Mouse (Mus musculus): ENCODE measurements around the gene Elmo1. TPM values are rescaled to one million over a fixed set of nuclear protein-coding genes. Genes with fewer than 3 reads are reported as not detected.

Elmo1 gene
- polyA plus RNA-seq, 1 experiment from 2014 or later, result 12.2 TPM

DNA sequence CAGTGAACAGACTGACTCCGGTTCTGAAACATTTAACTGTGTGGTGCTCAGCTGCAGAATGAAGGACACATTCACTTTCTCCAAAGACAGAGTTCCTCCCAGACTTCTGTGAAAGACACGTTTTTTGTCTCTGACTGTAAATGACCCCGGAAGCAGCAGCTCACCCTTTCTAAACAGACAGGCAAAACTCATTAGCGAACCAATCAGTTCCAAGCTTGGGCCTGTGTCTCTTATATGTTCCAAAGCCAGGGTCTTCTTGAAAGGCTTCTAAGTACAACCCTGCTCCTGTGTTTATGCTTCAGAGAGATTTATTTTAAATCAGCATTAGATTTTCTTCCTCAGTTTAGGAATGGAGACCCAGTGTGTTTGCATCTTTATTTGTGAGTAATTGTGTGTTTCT lies 127.7 kb downstream of the Elmo1 start:
- H3K4me1 ChIP-seq (ENCODE audit: control insufficient read depth, insufficient read depth, low read length), result peaks cover 9% of the 10 kb centered on the region; the same call in 1 of the 2 replicates
- no peak overlapping the region for H3K4me3 ChIP-seq (ENCODE audit: low read depth, low read length)
- no peaks in the 10 kb centered on the region for H3K27me3 ChIP-seq (ENCODE audit: control insufficient read depth, insufficient read depth, low read length)
- peak overlapping the region; percentile 6; the same call in 1 of the 2 replicates for H3K27ac ChIP-seq (ENCODE audit: low read length)
- ATAC-seq (ENCODE audit: insufficient number of reproducible peaks, insufficient read depth, low FRiP score, low read depth), result peak; percentile 23; the same call in 1 of the 2 replicates
- no peak overlapping the region for H3K9ac ChIP-seq (replicated peaks; ENCODE audit: low read depth, low read length)
- H3K4me2 ChIP-seq (replicated peaks; ENCODE audit: low read depth, low read length), result no peak overlapping the region
- H3K36me3 ChIP-seq (ENCODE audit: control insufficient read depth, insufficient read depth, low read length), result no peaks in the 10 kb centered on the region
- no peaks in the 10 kb centered on the region for H3K9me3 ChIP-seq (ENCODE audit: control insufficient read depth, low read depth, low read length)
- WGBS, result 22% methylated on average over 4 of the region's 4 CpGs

DNA sequence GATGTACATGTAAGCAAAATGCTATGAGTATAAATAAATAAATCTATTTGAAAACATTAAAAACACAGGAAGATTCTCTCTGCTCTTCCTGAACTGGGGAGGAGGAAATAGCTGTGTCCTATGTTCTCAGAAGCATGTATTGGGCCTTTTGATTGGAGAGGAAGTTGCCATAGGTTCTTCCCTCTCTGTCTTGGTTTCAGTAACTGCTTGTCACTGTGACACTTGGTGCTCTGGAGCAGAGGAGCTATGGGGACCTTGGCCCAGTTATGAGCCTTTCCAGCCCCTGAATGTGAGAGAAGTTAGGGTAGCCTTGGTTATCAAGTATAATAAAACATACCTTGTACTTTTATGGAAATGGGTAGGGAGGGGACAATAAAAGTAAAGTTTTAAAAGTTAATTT lies 130.0 kb downstream of the Elmo1 start:
- H3K27me3 ChIP-seq (ENCODE audit: control insufficient read depth, insufficient read depth, low read length), result no peaks in the 10 kb centered on the region
- no peak overlapping the region for H3K27ac ChIP-seq (ENCODE audit: low read length)
- ATAC-seq (ENCODE audit: insufficient number of reproducible peaks, insufficient read depth, low FRiP score, low read depth), result no peak

DNA sequence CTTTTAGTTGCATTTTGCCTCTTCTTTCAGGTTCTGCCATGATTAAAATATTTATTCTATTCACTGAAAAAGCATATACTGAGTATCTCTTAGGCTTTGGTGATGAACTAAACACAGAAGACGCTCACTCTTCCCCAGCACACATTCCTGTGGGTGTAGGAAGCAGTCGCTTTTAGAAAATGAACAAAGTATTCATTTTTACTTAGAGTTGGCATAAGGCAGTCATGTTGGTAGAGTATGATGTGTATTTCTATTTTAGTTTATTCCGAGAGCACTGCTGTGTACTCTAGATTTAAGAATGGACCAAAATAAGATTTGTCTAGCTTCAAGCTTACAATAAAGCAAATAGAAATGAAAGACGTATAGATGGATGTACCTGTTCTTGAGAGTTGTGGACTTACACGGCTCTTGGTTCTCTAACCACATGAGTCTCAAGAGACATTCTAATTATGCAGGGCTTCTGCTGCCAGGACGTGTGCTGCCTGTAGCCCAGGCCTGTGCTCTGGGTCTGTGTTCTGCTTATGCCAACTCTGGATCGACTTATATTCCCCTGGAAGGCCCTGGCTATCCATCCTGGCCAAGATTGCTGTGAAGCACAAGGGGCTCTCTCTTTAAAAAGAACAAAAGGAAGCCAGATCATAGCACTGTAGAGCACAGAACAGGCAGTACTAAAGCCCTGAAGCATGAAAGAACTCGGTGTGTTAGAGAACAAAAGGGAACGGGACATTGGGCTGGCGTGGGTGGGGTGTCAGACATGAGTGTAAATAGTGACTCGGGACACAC lies 137.7 kb downstream of the Elmo1 start:
- no peak overlapping the region for H3K4me2 ChIP-seq (replicated peaks; ENCODE audit: low read depth, low read length)
- H3K36me3 ChIP-seq (ENCODE audit: control insufficient read depth, insufficient read depth, low read length), result no peaks in the 10 kb centered on the region
- no peak overlapping the region for H3K4me3 ChIP-seq (ENCODE audit: low read depth, low read length)
- no peak overlapping the region for H3K9ac ChIP-seq (replicated peaks; ENCODE audit: low read depth, low read length)
- H3K27me3 ChIP-seq (ENCODE audit: control insufficient read depth, insufficient read depth, low read length), result no peaks in the 10 kb centered on the region
- WGBS, result 74% methylated on average over 11 of the region's 11 CpGs
- H3K9me3 ChIP-seq (ENCODE audit: control insufficient read depth, low read depth, low read length), result no peaks in the 10 kb centered on the region
- H3K27ac ChIP-seq (ENCODE audit: low read length), result no peak overlapping the region
- ATAC-seq (ENCODE audit: insufficient number of reproducible peaks, insufficient read depth, low FRiP score, low read depth), result no peak
- no peaks in the 10 kb centered on the region for H3K4me1 ChIP-seq (ENCODE audit: control insufficient read depth, insufficient read depth, low read length)

More for the DNA sequence above, 130.0 kb downstream of the Elmo1 start:
- no peaks in the 10 kb centered on the region for H3K9me3 ChIP-seq (ENCODE audit: control insufficient read depth, low read depth, low read length)
- no peak overlapping the region for H3K9ac ChIP-seq (replicated peaks; ENCODE audit: low read depth, low read length)
- H3K36me3 ChIP-seq (ENCODE audit: control insufficient read depth, insufficient read depth, low read length), result no peaks in the 10 kb centered on the region
- no peak overlapping the region for H3K4me2 ChIP-seq (replicated peaks; ENCODE audit: low read depth, low read length)
- no peak overlapping the region for H3K4me3 ChIP-seq (ENCODE audit: low read depth, low read length)
- peaks cover 9% of the 10 kb centered on the region; the same call in 1 of the 2 replicates for H3K4me1 ChIP-seq (ENCODE audit: control insufficient read depth, insufficient read depth, low read length)

DNA sequence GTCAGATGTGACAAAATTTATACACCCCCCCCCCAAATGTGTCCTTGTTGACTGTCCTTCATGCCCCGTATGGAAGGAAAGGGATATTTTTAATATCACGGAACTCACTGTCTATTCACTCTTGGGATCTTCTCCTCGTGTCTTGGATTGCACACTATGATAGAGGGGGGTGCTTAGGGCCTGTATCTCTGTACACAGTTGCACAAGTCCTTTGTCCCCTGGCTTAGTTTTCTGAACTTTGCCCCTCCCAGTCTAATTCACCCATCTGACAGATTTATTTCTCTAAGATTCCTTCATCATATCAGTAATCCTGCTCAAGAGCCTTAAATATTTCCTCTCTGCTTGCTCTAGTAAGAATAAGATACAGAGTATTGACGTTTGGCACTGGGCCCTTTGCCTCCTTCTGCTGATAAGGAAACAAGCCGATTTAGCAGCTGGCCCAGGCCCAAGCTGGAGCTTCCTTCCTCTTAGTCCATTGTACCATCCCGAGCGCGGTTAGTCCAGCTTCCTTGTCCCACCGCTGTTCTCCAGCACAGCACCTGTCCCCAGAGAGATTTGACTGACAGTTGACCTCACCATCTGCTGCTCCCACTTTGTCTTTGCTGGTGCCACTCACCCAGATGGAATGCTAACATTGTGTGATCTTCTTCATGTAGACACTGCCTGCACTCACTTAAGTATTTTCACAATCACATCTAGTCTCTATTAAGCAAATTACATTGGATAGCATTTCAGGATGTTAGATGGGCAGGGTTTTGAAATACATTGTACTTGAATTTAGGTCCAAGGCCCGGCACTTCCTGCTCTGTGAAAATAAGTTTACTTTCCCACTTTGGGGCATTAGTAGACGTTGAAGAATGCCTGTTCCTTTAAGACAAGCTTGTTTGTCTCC lies 141.7 kb downstream of the Elmo1 start:
- no peaks in the 10 kb centered on the region for H3K4me1 ChIP-seq (ENCODE audit: control insufficient read depth, insufficient read depth, low read length)
- H3K27ac ChIP-seq (ENCODE audit: low read length), result no peak overlapping the region
- H3K9me3 ChIP-seq (ENCODE audit: control insufficient read depth, low read depth, low read length), result no peaks in the 10 kb centered on the region
- no peak overlapping the region for H3K9ac ChIP-seq (replicated peaks; ENCODE audit: low read depth, low read length)
- peak; percentile 23; the same call in 1 of the 2 replicates for ATAC-seq (ENCODE audit: insufficient number of reproducible peaks, insufficient read depth, low FRiP score, low read depth)
- no peaks in the 10 kb centered on the region for H3K36me3 ChIP-seq (ENCODE audit: control insufficient read depth, insufficient read depth, low read length)
- H3K27me3 ChIP-seq (ENCODE audit: control insufficient read depth, insufficient read depth, low read length), result no peaks in the 10 kb centered on the region
- 53% methylated on average over 11 of the region's 11 CpGs for WGBS
- H3K4me2 ChIP-seq (replicated peaks; ENCODE audit: low read depth, low read length), result no peak overlapping the region
- no peak overlapping the region for H3K4me3 ChIP-seq (ENCODE audit: low read depth, low read length)

DNA sequence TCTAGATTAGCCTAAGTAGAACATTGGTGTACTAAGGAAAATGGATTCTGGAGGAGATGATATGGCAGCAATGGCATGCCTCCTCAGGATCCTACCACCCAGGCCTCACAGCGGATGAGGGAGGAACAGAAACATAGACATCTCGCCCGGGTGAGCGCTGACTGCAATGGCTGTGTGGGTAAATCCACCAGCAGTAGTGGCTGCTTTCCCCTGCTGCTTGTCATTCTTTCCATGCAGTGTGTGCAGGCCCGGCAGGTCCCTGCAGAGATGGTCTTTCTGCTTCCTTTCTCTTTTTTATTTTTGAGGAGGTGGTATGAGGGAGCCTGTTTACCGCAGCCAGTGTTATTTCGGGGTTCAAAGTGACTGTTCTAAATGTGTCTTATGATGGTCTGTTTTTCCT lies 143.3 kb downstream of the Elmo1 start:
- Histone ChIP-seq H3K27ac (ENCODE audit: low read length) (no peak overlapping the region), H3K4me2 (replicated peaks; ENCODE audit: low read depth, low read length) (no peak overlapping the region)
- 84% methylated on average over 7 of the region's 7 CpGs for WGBS

DNA sequence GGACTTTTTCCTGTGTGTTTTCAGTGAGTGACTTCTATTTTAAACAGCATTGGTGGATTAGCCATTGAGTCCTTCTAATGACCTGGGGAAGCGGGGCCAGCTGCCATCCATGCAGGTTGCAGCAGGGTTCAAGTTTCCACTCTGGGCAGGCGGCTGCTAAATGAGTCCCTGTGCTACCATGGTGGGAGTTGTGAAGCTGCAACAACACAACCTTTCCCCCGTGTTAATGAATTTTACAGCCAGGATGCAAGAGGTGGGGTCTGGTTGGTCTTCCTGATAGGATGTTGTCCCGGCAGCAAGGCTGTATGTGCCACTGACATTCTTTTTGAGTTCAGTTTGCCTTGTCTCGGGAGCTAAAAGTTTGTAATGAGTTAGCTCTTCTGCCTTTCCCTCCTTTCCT lies 147.2 kb downstream of the Elmo1 start:
- H3K4me3 ChIP-seq (ENCODE audit: low read depth, low read length), result no peak overlapping the region
- WGBS, result 67% methylated on average over 5 of the region's 5 CpGs
- no peak overlapping the region for H3K9ac ChIP-seq (replicated peaks; ENCODE audit: low read depth, low read length)
- ATAC-seq (ENCODE audit: insufficient number of reproducible peaks, insufficient read depth, low FRiP score, low read depth), result no peak
- H3K4me2 ChIP-seq (replicated peaks; ENCODE audit: low read depth, low read length), result no peak overlapping the region
- H3K27me3 ChIP-seq (ENCODE audit: control insufficient read depth, insufficient read depth, low read length), result no peaks in the 10 kb centered on the region
- no peaks in the 10 kb centered on the region for H3K36me3 ChIP-seq (ENCODE audit: control insufficient read depth, insufficient read depth, low read length)
- no peaks in the 10 kb centered on the region for H3K9me3 ChIP-seq (ENCODE audit: control insufficient read depth, low read depth, low read length)
- H3K27ac ChIP-seq (ENCODE audit: low read length), result no peak overlapping the region
- H3K4me1 ChIP-seq (ENCODE audit: control insufficient read depth, insufficient read depth, low read length), result no peaks in the 10 kb centered on the region

More for the DNA sequence above, 143.3 kb downstream of the Elmo1 start:
- Histone ChIP-seq H3K4me1 (ENCODE audit: control insufficient read depth, insufficient read depth, low read length) (no peaks in the 10 kb centered on the region), H3K9ac (replicated peaks; ENCODE audit: low read depth, low read length) (no peak overlapping the region), H3K4me3 (ENCODE audit: low read depth, low read length) (no peak overlapping the region), H3K9me3 (ENCODE audit: control insufficient read depth, low read depth, low read length) (no peaks in the 10 kb centered on the region), H3K27me3 (ENCODE audit: control insufficient read depth, insufficient read depth, low read length) (no peaks in the 10 kb centered on the region), H3K36me3 (ENCODE audit: control insufficient read depth, insufficient read depth, low read length) (no peaks in the 10 kb centered on the region)
- no peak for ATAC-seq (ENCODE audit: insufficient number of reproducible peaks, insufficient read depth, low FRiP score, low read depth)

DNA sequence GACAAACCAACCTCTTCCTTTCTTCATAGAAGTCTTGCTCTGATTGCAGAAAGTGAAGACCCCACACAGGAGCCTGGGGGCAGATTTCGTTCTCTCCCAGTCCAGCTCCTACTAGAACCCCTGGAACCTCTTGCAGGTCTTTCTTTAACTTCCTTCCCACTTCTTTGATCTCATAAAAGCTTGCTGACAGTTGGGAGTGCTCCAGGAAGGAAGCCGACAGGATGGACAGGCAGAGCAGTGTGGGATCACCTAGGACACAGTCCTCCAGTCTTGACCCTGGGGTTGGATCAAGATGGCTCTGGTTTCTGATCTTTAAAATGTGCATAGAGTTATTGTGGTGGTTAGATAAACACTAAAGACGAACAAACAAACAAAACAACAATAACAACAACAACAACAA lies 147.8 kb downstream of the Elmo1 start:
- Histone ChIP-seq H3K27me3 (ENCODE audit: control insufficient read depth, insufficient read depth, low read length) (no peaks in the 10 kb centered on the region), H3K27ac (ENCODE audit: low read length) (no peak overlapping the region), H3K4me2 (replicated peaks; ENCODE audit: low read depth, low read length) (no peak overlapping the region), H3K9me3 (ENCODE audit: control insufficient read depth, low read depth, low read length) (no peaks in the 10 kb centered on the region), H3K4me1 (ENCODE audit: control insufficient read depth, insufficient read depth, low read length) (no peaks in the 10 kb centered on the region), H3K4me3 (ENCODE audit: low read depth, low read length) (no peak overlapping the region), H3K9ac (replicated peaks; ENCODE audit: low read depth, low read length) (no peak overlapping the region), H3K36me3 (ENCODE audit: control insufficient read depth, insufficient read depth, low read length) (no peaks in the 10 kb centered on the region)
- ATAC-seq (ENCODE audit: insufficient number of reproducible peaks, insufficient read depth, low FRiP score, low read depth), result no peak
- WGBS, result 61% methylated on average over 3 of the region's 3 CpGs

DNA sequence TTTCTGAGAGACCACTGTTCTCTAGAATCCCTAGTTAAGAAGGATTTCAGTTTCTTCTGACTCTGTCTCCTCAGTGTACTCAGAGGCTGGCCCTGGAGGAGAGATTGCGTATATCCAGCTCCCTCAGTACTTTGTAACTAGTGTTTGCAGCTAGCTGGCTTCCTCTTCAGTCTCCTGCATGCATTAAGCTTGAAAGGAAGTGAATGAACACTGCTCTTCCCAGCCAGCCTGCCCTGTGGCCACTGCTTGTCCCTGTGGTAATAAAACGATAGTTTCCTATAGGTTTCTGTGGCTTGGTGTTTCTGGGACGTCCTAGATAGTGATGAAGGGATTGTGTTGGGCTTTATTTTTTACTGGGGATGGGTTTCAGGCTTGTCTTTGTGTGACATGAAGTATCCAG lies 148.3 kb downstream of the Elmo1 start:
- no peak overlapping the region for H3K27ac ChIP-seq (ENCODE audit: low read length)
- no peaks in the 10 kb centered on the region for H3K4me1 ChIP-seq (ENCODE audit: control insufficient read depth, insufficient read depth, low read length)
- no peak overlapping the region for H3K4me2 ChIP-seq (replicated peaks; ENCODE audit: low read depth, low read length)
- no peak overlapping the region for H3K4me3 ChIP-seq (ENCODE audit: low read depth, low read length)
- no peaks in the 10 kb centered on the region for H3K9me3 ChIP-seq (ENCODE audit: control insufficient read depth, low read depth, low read length)
- ATAC-seq (ENCODE audit: insufficient number of reproducible peaks, insufficient read depth, low FRiP score, low read depth), result no peak
- no peak overlapping the region for H3K9ac ChIP-seq (replicated peaks; ENCODE audit: low read depth, low read length)
- H3K36me3 ChIP-seq (ENCODE audit: control insufficient read depth, insufficient read depth, low read length), result no peaks in the 10 kb centered on the region
- 85% methylated on average over 3 of the region's 3 CpGs for WGBS
- H3K27me3 ChIP-seq (ENCODE audit: control insufficient read depth, insufficient read depth, low read length), result no peaks in the 10 kb centered on the region

Measured in stomach, embryonic 14.5 days (tissue).